Mouse (Mus musculus) mouse trophoblast stem cell (cell line): ENCODE results near the gene Dynll2.
"Not testable (repeated sequence)": the region's sequence is repeated elsewhere in the genome, so short reads cannot be mapped to it uniquely, and the experiment has no call there.

ENCODE experiments used
- in situ Hi-C, 2 experiments: fragments of 300-500 bp; cut with MseI, MboI; formaldehyde crosslinking; loops; 2 replicates in 1 of 2; 3 replicates in 1 of 2; pipeline ENCODE4 v1.15.1; 2025

Dynll2 gene

GRCm38 (mm10) chr11:87987861-87988260, 528 bp upstream of the Dynll2 start:
- in situ Hi-C loops: no loop called here

GRCm38 (mm10) chr11:87986141-87986741, 1.1 kb downstream of the Dynll2 start:
- in situ Hi-C loops: no loop called here

GRCm38 (mm10) chr11:87985643-87986042, 1.7 kb downstream of the Dynll2 start:
- in situ Hi-C loops: no loop called here

- in situ Hi-C loops: no loop called here
Observed at GRCm38 (mm10) chr11:87984571-87984970, 2.8 kb downstream of the Dynll2 start.

GRCm38 (mm10) chr11:87978905-87979304, 8.4 kb downstream of the Dynll2 start:
- in situ Hi-C loops: no loop called here

- in situ Hi-C loops: not testable (repeated sequence)
Observed at GRCm38 (mm10) chr11:87977021-87977420, 10.3 kb downstream of the Dynll2 start.

GRCm38 (mm10) chr11:87974477-87975181, 12.7 kb downstream of the Dynll2 start:
- in situ Hi-C loops: loop anchor here (5.0 kb wide), 2 partner anchors 73 to 233 kb away; partner anchors contain the start of gene Srsf1 (in 1 of the 2)

GRCm38 (mm10) chr11:87973559-87974305, 13.6 kb downstream of the Dynll2 start:
- in situ Hi-C loops: loop anchor here (5.0 kb wide), 2 partner anchors 74 to 234 kb away; partner anchors contain the start of gene Srsf1 (in 1 of the 2)

GRCm38 (mm10) chr11:87972829-87973228, 14.5 kb downstream of the Dynll2 start:
- in situ Hi-C loops: loop anchor here (5.0 kb wide), 2 partner anchors 74 to 234 kb away; partner anchors contain the start of gene Srsf1 (in 1 of the 2)

- in situ Hi-C loops: loop anchor here (5.0 kb wide), 2 partner anchors 79 to 229 kb away; partner anchors contain the start of gene Srsf1 (in 1 of the 2)
Observed at GRCm38 (mm10) chr11:87968356-87969122, 18.8 kb downstream of the Dynll2 start.

GRCm38 (mm10) chr11:87967692-87968289, 19.5 kb downstream of the Dynll2 start:
- in situ Hi-C loops: loop anchor here (5.0 kb wide), 2 partner anchors 80 to 230 kb away; partner anchors contain the start of gene Srsf1 (in 1 of the 2)

- in situ Hi-C loops: loop anchor here (5.0 kb wide), 2 partner anchors 81 to 231 kb away; partner anchors contain the start of gene Srsf1 (in 1 of the 2)
Observed at GRCm38 (mm10) chr11:87966214-87966613, 21.1 kb downstream of the Dynll2 start.

- in situ Hi-C loops: loop anchor here (5.0 kb wide), 2 partner anchors 82 to 232 kb away; partner anchors contain the start of gene Srsf1 (in 1 of the 2)
Observed at GRCm38 (mm10) chr11:87965293-87965692, 22.0 kb downstream of the Dynll2 start.

- in situ Hi-C loops: no loop called here
Observed at GRCm38 (mm10) chr11:87957066-87957465, 30.3 kb downstream of the Dynll2 start.

GRCm38 (mm10) chr11:87955144-87955543, 32.2 kb downstream of the Dynll2 start:
- in situ Hi-C loops: no loop called here

GRCm38 (mm10) chr11:87949990-87950389, 37.3 kb downstream of the Dynll2 start:
- in situ Hi-C loops: no loop called here

- in situ Hi-C loops: no loop called here
Observed at GRCm38 (mm10) chr11:87935467-87935866, 51.9 kb downstream of the Dynll2 start.

GRCm38 (mm10) chr11:87933731-87934130, 53.6 kb downstream of the Dynll2 start:
- in situ Hi-C loops: no loop called here

- in situ Hi-C loops: no loop called here
Observed at GRCm38 (mm10) chr11:87930348-87930747, 57.0 kb downstream of the Dynll2 start.
